Mouse (Mus musculus) myocyte (in vitro differentiated cells): ENCODE results near the gene Susd2. TPM values are rescaled to one million over a fixed set of nuclear protein-coding genes. Genes with fewer than 3 reads are reported as not detected.

Experiments used
- H3K27me3 ChIP-seq: one replicate; pipeline ENCODE4 v1.6.1; 2011; ENCODE audit not compliant: control insufficient read depth, insufficient read depth, insufficient read length
- H3K36me3 ChIP-seq: one replicate; pipeline ENCODE4 v1.6.1; 2011; ENCODE audit not compliant: control insufficient read depth, insufficient read depth
- H3K4me2 ChIP-seq: one replicate; pipeline ENCODE4 v1.6.1; 2011; ENCODE audit warnings: low read depth, control low read depth
- H3K4me3 ChIP-seq: one replicate; pipeline ENCODE4 v1.5.1; 2011; ENCODE audit warnings: mild to moderate bottlenecking, control low read depth, moderate library complexity
- H3K79me2 ChIP-seq: one replicate; pipeline ENCODE4 v1.6.1; 2011; ENCODE audit not compliant: control insufficient read depth, insufficient read depth
- H3ac ChIP-seq: one replicate; pipeline ENCODE4 v1.6.1; 2011; ENCODE audit not compliant: control insufficient read depth, insufficient read length
- CEBPB ChIP-seq: IDR thresholded peaks from 2 replicates; pipeline ENCODE4 v1.6.1; 2011; ENCODE audit warnings: mild to moderate bottlenecking, moderate library complexity; ENCODE audit not compliant: poor library complexity, insufficient read depth, severe bottlenecking
- E2F4 ChIP-seq: IDR thresholded peaks from one replicate; pipeline ENCODE4 v1.6.1; 2011; ENCODE audit warnings: mild to moderate bottlenecking, control low read depth, moderate library complexity; ENCODE audit not compliant: insufficient read depth
- MAX ChIP-seq: IDR thresholded peaks from one replicate; pipeline ENCODE4 v1.6.1; 2011; ENCODE audit warnings: low read depth, mild to moderate bottlenecking, control low read depth
- MYOD1 ChIP-seq, 3 experiments: IDR thresholded peaks; one replicate each; pipeline ENCODE4 v1.6.1; 2011; ENCODE audit warnings: control low read depth in 2 of 3, low read depth in 2 of 3, mild to moderate bottlenecking in 2 of 3, moderate library complexity in 1 of 3; ENCODE audit not compliant: insufficient read length in 2 of 3, control insufficient read depth in 1 of 3
- MYOG ChIP-seq, 3 experiments: IDR thresholded peaks; one replicate each; pipeline ENCODE4 v1.6.1; 2011; ENCODE audit warnings: control low read depth in 2 of 3, low read depth in 2 of 3, mild to moderate bottlenecking in 2 of 3; ENCODE audit not compliant: insufficient read length in 2 of 3, control insufficient read depth in 1 of 3, insufficient read depth in 1 of 3
- POLR2A ChIP-seq: IDR thresholded peaks from one replicate; pipeline ENCODE4 v1.6.1; 2011; ENCODE audit warnings: low read depth, mild to moderate bottlenecking, control low read depth, moderate library complexity; ENCODE audit not compliant: insufficient read length
- POLR2AphosphoS2 ChIP-seq: IDR thresholded peaks from one replicate; pipeline ENCODE4 v1.6.1; 2011; ENCODE audit warnings: low read depth, control low read depth; ENCODE audit not compliant: insufficient read length
- REST ChIP-seq: IDR thresholded peaks from one replicate; pipeline ENCODE4 v1.6.1; 2011; ENCODE audit warnings: mild to moderate bottlenecking, control low read depth, moderate library complexity; ENCODE audit not compliant: insufficient read depth, insufficient read length
- SRF ChIP-seq: IDR thresholded peaks from one replicate; pipeline ENCODE4 v1.6.1; 2011; ENCODE audit warnings: low read depth; ENCODE audit not compliant: control insufficient read depth, insufficient read length
- TCF12 ChIP-seq: IDR thresholded peaks from one replicate; pipeline ENCODE4 v1.6.1; 2011; ENCODE audit warnings: mild to moderate bottlenecking, control low read depth; ENCODE audit not compliant: poor library complexity, insufficient read depth, severe bottlenecking
- TCF3 ChIP-seq: IDR thresholded peaks from one replicate; pipeline ENCODE4 v1.6.1; 2011; ENCODE audit warnings: low read depth, control low read depth; ENCODE audit not compliant: insufficient read length
- USF1 ChIP-seq: IDR thresholded peaks from one replicate; pipeline ENCODE4 v1.6.1; 2011; ENCODE audit warnings: low read depth, mild to moderate bottlenecking, control low read depth, moderate library complexity
- polyA plus RNA-seq: library from polyadenylated mRNA; unstranded; fragments of >200 nt; fragmentation: generic; extraction: Trizol; gene quantifications from one replicate; pipeline ENCODE4 v1.2.1, GENCODE M21; 2012; ENCODE audit warnings: missing spikeins

Susd2 gene
- polyA plus RNA-seq, 1 experiment: 0.12 TPM

DNA sequence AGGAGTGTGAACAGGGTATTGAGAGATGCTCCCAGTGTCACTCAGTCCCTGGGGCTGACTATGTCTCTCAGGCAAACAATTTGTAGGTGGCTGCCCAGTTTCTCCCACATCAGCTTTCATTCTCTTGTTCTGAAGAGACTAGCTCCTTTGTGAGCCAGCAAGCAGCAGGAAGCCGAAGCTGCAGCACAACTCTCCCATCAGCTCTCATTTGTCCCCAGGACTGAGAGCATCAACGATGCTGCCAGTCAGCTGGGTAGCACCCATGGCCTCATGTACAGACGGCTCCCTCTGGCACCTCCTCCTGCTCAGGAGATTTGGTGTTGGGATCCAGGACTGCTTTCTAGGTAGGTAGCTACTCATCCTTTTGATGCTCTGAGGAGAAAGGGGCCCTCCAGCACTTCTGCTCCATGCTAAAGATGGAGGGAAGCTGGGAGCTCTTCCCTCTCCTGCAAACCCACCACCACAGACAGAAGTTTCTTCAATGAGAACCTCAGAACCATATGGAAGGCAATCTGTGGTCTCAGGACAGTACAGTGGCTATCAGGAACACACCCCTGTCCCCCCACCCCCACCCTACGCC is 22.7 kb upstream of the Susd2 start:
- peak overlapping the region; percentile 49 for H3K4me3 ChIP-seq
- H3K79me2 ChIP-seq: no peaks in the 10 kb centered on the region
- TF ChIP-seq E2F4: no peak
- no peak for TF ChIP-seq MYOD1 (IDR thresholded peaks at IDR 0.05; ENCODE audit: control insufficient read depth in 1 of 3, insufficient read length in 2 of 3, low read depth in 2 of 3)
- no peak for TF ChIP-seq USF1
- H3K27me3 ChIP-seq: no peaks in the 10 kb centered on the region
- H3K4me2 ChIP-seq: peak overlapping the region; percentile 89
- no peaks in the 10 kb centered on the region for H3K36me3 ChIP-seq
- peak overlapping the region; percentile 36 for H3ac ChIP-seq

DNA sequence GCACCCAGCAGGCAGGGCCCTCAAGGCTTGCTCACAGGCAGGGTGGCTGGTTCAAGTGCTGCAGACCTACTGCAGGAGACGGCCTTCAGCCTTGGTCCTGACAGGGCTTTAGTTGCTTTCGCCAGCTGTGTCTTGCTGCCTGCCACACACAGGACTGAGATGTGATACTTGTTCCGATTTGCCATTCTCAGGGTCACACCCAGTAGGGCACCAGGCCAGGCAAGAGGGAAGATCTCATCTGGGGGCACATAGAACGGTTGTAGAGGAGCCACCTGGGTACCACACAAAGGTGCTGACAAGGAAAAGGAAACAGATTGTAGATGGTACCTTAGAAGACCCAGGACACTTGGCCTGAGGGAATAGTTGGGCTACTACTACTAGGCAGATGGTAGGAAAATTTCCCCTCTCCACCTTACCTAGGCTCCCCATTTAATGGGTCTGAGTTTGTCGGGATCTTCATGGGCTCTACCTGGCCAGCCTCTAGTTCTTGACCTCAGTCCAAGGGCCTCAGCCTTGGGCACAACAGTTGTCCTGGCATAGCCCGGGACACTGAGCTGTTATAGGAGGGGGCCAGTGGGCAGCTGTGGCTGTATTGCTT is 21.0 kb upstream of the Susd2 start:
- no peak overlapping the region for H3K4me3 ChIP-seq
- no peak overlapping the region for H3K4me2 ChIP-seq
- H3ac ChIP-seq: no peak overlapping the region
- H3K27me3 ChIP-seq: no peaks in the 10 kb centered on the region
- no peaks in the 10 kb centered on the region for H3K36me3 ChIP-seq
- no peaks in the 10 kb centered on the region for H3K79me2 ChIP-seq
- no peak for TF ChIP-seq CEBPB
- no peak for TF ChIP-seq POLR2A
- no peak for TF ChIP-seq E2F4
- no peak for TF ChIP-seq MYOG (IDR thresholded peaks at IDR 0.05; ENCODE audit: control insufficient read depth in 1 of 3, insufficient read depth in 1 of 3, insufficient read length in 2 of 3, low read depth in 2 of 3)
- no peak for TF ChIP-seq SRF

DNA sequence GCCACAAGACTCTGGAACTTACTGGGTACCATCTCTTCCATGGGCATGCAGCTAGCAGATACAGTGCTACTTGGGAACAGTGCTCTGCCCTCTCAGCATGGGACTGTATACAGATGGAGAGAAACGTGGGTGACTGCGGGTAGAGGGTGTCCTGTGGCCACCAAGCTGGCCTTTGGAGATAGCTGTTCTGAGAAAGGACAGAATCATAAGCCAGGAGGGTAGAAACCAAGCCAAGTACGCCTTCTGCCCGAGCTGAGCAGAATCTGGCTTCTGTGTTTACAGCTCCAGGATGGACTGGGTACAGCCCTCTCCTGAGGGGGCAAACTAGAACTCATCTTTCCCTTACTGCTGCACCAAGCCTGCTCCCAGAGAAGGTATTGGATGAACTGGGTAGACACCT is 18.8 kb upstream of the Susd2 start:
- no peaks in the 10 kb centered on the region for H3K36me3 ChIP-seq
- H3K4me2 ChIP-seq: no peak overlapping the region
- H3ac ChIP-seq: no peak overlapping the region
- TF ChIP-seq MAX: no peak
- TF ChIP-seq E2F4: no peak
- no peak for TF ChIP-seq USF1
- no peak for TF ChIP-seq SRF
- TF ChIP-seq REST: no peak
- TF ChIP-seq CEBPB: no peak
- TF ChIP-seq TCF3: no peak
- no peak for TF ChIP-seq TCF12
- no peak for TF ChIP-seq MYOG (IDR thresholded peaks at IDR 0.05; ENCODE audit: control insufficient read depth in 1 of 3, insufficient read depth in 1 of 3, insufficient read length in 2 of 3, low read depth in 2 of 3)
- TF ChIP-seq MYOD1 (IDR thresholded peaks at IDR 0.05; ENCODE audit: control insufficient read depth in 1 of 3, insufficient read length in 2 of 3, low read depth in 2 of 3): no peak
- no peak for TF ChIP-seq POLR2AphosphoS2
- no peak for TF ChIP-seq POLR2A
- H3K27me3 ChIP-seq: no peaks in the 10 kb centered on the region
- H3K79me2 ChIP-seq: no peaks in the 10 kb centered on the region
- H3K4me3 ChIP-seq: no peak overlapping the region

DNA sequence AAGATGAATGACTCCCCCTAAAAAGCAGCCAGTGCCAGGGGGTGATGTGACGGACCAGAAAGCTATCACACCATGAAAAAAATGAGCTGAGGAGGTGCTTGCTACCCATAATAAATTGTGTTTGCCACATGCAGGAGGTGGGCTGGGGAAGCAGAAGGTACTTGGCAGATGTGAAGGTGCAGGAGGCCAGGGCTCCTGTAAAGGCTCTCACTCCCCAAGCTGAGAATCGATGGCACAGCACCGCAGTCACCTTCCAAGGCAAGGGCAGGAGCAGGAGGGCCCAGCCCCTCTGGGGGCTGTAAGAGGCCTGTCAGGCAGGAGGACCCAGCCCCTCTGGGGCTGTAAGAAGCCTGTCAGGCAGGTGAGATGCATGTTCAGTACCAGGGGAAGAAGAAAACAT is 18.1 kb upstream of the Susd2 start:
- no peak for TF ChIP-seq MAX
- TF ChIP-seq TCF12: no peak
- no peak for TF ChIP-seq MYOD1 (IDR thresholded peaks at IDR 0.05; ENCODE audit: control insufficient read depth in 1 of 3, insufficient read length in 2 of 3, low read depth in 2 of 3)
- TF ChIP-seq POLR2AphosphoS2: no peak
- TF ChIP-seq POLR2A: no peak
- TF ChIP-seq E2F4: no peak
- no peak for TF ChIP-seq REST
- no peak for TF ChIP-seq CEBPB
- no peak for TF ChIP-seq USF1
- no peak overlapping the region for H3ac ChIP-seq
- H3K27me3 ChIP-seq: no peaks in the 10 kb centered on the region
- H3K4me2 ChIP-seq: no peak overlapping the region
- no peaks in the 10 kb centered on the region for H3K79me2 ChIP-seq
- no peak overlapping the region for H3K4me3 ChIP-seq
- no peaks in the 10 kb centered on the region for H3K36me3 ChIP-seq

DNA sequence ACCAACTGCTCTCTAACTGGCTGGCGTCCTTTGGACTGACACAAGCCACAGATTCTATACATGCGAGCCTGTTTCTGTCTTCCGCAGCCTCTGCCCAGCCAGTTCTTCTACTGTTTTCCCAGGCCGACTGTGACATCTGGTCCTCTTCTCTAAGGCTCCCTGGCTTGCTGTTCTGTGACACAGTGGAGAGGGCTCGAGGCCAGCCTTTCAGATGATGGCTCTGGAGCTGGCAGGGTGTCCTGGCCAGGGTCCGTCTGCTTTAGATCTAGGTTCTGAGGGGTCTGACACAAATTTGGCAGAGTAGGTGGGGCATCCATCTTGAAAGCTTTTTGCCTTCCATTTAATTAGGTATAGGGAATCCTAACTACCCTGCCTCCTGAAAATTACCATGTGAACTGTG is 17.6 kb upstream of the Susd2 start:
- Histone ChIP-seq H3K4me3 (no peak overlapping the region), H3ac (no peak overlapping the region), H3K4me2 (no peak overlapping the region), H3K27me3 (no peaks in the 10 kb centered on the region), H3K36me3 (no peaks in the 10 kb centered on the region), H3K79me2 (no peaks in the 10 kb centered on the region)
- TF ChIP-seq MAX: no peak

DNA sequence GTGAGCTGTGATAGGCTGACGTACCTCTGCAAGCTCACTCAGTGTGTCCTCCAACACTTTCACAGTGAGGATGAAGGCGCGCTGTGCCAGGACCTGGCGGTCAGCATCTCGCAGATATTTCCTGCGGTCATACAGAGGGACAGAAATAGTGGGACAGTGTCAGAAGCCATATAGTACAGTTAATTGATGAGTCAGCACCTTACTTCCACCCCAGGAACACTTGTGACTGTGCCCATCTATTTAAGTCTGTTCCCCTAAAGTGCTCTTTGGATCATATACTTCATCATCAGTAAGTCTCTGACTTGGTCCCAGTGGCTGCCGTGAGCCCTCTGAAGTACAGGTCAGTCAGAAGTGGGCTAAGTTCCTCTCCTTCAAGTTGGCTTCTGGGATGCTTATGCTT is 14.0 kb upstream of the Susd2 start:
- TF ChIP-seq TCF12 (no peak), MYOD1 (IDR thresholded peaks at IDR 0.05; ENCODE audit: control insufficient read depth in 1 of 3, insufficient read length in 2 of 3, low read depth in 2 of 3) (no peak), REST (no peak), CEBPB (no peak), TCF3 (no peak), MAX (no peak), E2F4 (no peak), POLR2A (no peak), USF1 (no peak), SRF (no peak), MYOG (IDR thresholded peaks at IDR 0.05; ENCODE audit: control insufficient read depth in 1 of 3, insufficient read depth in 1 of 3, insufficient read length in 2 of 3, low read depth in 2 of 3) (no peak), POLR2AphosphoS2 (no peak)
- H3ac ChIP-seq: no peak overlapping the region

More for the DNA sequence above, 14.0 kb upstream of the Susd2 start:
- no peaks in the 10 kb centered on the region for H3K79me2 ChIP-seq
- no peak overlapping the region for H3K4me3 ChIP-seq
- no peak overlapping the region for H3K4me2 ChIP-seq
- H3K27me3 ChIP-seq: no peaks in the 10 kb centered on the region
- H3K36me3 ChIP-seq: peaks cover 4% of the 10 kb centered on the region
